Mouse (Mus musculus): ENCODE measurements around the gene Pls3. TPM values are rescaled to one million over a fixed set of nuclear protein-coding genes. Genes with fewer than 3 reads are reported as not detected.
"Not testable (repeated sequence)": the region's sequence is repeated elsewhere in the genome, so short reads cannot be mapped to it uniquely, and the experiment has no call there.

Pls3 gene
- polyA plus RNA-seq, 1 experiment from 2014 or later = 118 TPM

GRCm38 (mm10) chrX:75739464-75739863 lies 135.5 kb downstream of the Pls3 start:
- 40% methylated on average over 1 of the region's 8 CpGs for WGBS
- not testable (repeated sequence) for DNase-seq (ENCODE audit: low spot score); H3K27me3 ChIP-seq (ENCODE audit: control insufficient read depth, insufficient read depth, low read length); H3K4me3 ChIP-seq (ENCODE audit: low read depth, low read length); H3K4me2 ChIP-seq (ENCODE audit: low read depth, low read length); H3K9me3 ChIP-seq (replicated peaks; ENCODE audit: control insufficient read depth, low read length); H3K27ac ChIP-seq (replicated peaks; ENCODE audit: low read depth, low read length); ATAC-seq (replicated peaks; ENCODE audit: insufficient number of reproducible peaks, low FRiP score, low TSS enrichment, low read depth); H3K9ac ChIP-seq (replicated peaks; ENCODE audit: low read length); H3K4me1 ChIP-seq (ENCODE audit: control insufficient read depth, insufficient read depth, low read length); H3K36me3 ChIP-seq (replicated peaks; ENCODE audit: control insufficient read depth, insufficient read depth, low read depth, low read length)
